In genomic region chr10:80199440-80200008, GRCm38 (mm10) we compare ENCODE assay signal across 9 mouse cellular contexts. TPM values are rescaled to one million over a fixed set of nuclear protein-coding genes. Genes with fewer than 3 reads are reported as not detected.
DNase-seq lines count a peak whose midpoint lies in the region; ATAC-seq and TF ChIP-seq lines count a peak whose summit lies in the region.
"Had no signal": no experiment of that assay in that cellular context is flagged by ENCODE, and none has a peak within 500 bp of the region (broad histone marks: within the 10 kb centered on the region; RNA-seq: fewer than 3 reads in every experiment).

No protein-coding gene starts in this region.

- TF ChIP-seq POLR2A in bone marrow, adult 2 months (IDR thresholded peaks at IDR 0.05; ENCODE audit: borderline replicate concordance, control insufficient read depth, low read depth, low read length), result no peak

- H3K9ac ChIP-seq in embryonic facial prominence, embryonic 15.5 days, result no peak overlapping the region
- H3K9ac ChIP-seq in heart, embryonic 13.5 days, result no peak overlapping the region
- no peak overlapping the region for H3K9ac ChIP-seq in kidney, embryonic 16.5 days (replicated peaks; ENCODE audit: low read length)
- no peak overlapping the region for H3K9ac ChIP-seq in liver, embryonic 12.5 days
- H3K9ac ChIP-seq in stomach, embryonic 14.5 days (replicated peaks; ENCODE audit: low read depth, low read length), result no peak overlapping the region

- no peak overlapping the region for H3K4me2 ChIP-seq in embryonic facial prominence, embryonic 15.5 days (replicated peaks)
- H3K4me2 ChIP-seq in heart, embryonic 13.5 days, result no peak overlapping the region
- no peak overlapping the region for H3K4me2 ChIP-seq in kidney, embryonic 16.5 days (replicated peaks; ENCODE audit: low read depth, low read length)
- H3K4me2 ChIP-seq in liver, embryonic 12.5 days, result no peak overlapping the region
- H3K4me2 ChIP-seq in stomach, embryonic 14.5 days (replicated peaks; ENCODE audit: low read depth, low read length), result no peak overlapping the region

- H3K9me3 ChIP-seq in embryonic facial prominence, embryonic 15.5 days (replicated peaks), result no peaks in the 10 kb centered on the region
- H3K9me3 ChIP-seq in heart, embryonic 13.5 days, result no peaks in the 10 kb centered on the region
- no peaks in the 10 kb centered on the region for H3K9me3 ChIP-seq in kidney, embryonic 16.5 days (ENCODE audit: low read length)
- H3K9me3 ChIP-seq in liver, embryonic 12.5 days (replicated peaks), result no peaks in the 10 kb centered on the region
- no peaks in the 10 kb centered on the region for H3K9me3 ChIP-seq in stomach, embryonic 14.5 days (ENCODE audit: control insufficient read depth, low read depth, low read length)

- no peaks in the 10 kb centered on the region for H3K36me3 ChIP-seq in embryonic facial prominence, embryonic 15.5 days
- H3K36me3 ChIP-seq in heart, embryonic 13.5 days, result no peaks in the 10 kb centered on the region
- no peaks in the 10 kb centered on the region for H3K36me3 ChIP-seq in kidney, embryonic 16.5 days (ENCODE audit: insufficient read depth, low read length)
- no peaks in the 10 kb centered on the region for H3K36me3 ChIP-seq in liver, embryonic 12.5 days
- no peaks in the 10 kb centered on the region for H3K36me3 ChIP-seq in stomach, embryonic 14.5 days (ENCODE audit: control insufficient read depth, insufficient read depth, low read length)

- H3K27ac ChIP-seq in bone marrow, adult 2 months (ENCODE audit: control insufficient read depth, insufficient read depth, low read depth, low read length, poor library complexity), result no peak overlapping the region
- H3K27ac ChIP-seq in embryonic facial prominence, embryonic 15.5 days (replicated peaks), result no peak overlapping the region
- no peak overlapping the region for H3K27ac ChIP-seq in heart, embryonic 13.5 days (replicated peaks)
- H3K27ac ChIP-seq in kidney, embryonic 16.5 days (ENCODE audit: low read length), result no peak overlapping the region
- H3K27ac ChIP-seq in liver, embryonic 12.5 days, result no peak overlapping the region
- no peak overlapping the region for H3K27ac ChIP-seq in stomach, embryonic 14.5 days (ENCODE audit: low read length)

- H3K4me1 ChIP-seq in bone marrow, adult 2 months (ENCODE audit: control insufficient read depth, insufficient read depth, low read length), result no peaks in the 10 kb centered on the region
- H3K4me1 ChIP-seq in embryonic facial prominence, embryonic 15.5 days, result 0 out of 2 replicates have a peak, but pooled peaks cover 3% of the 10 kb centered on the region
- H3K4me1 ChIP-seq in heart, embryonic 13.5 days, result peaks cover 8% of the 10 kb centered on the region
- peaks cover 11% of the 10 kb centered on the region for H3K4me1 ChIP-seq in kidney, embryonic 16.5 days (ENCODE audit: insufficient read depth, low read length)
- peaks cover 3% of the 10 kb centered on the region; the same call in 1 of the 2 replicates for H3K4me1 ChIP-seq in liver, embryonic 12.5 days
- no peaks in the 10 kb centered on the region for H3K4me1 ChIP-seq in stomach, embryonic 14.5 days (ENCODE audit: control insufficient read depth, insufficient read depth, low read length)

- ATAC-seq in embryonic facial prominence, embryonic 15.5 days (ENCODE audit: insufficient number of reproducible peaks, low FRiP score, low TSS enrichment, low read depth), result peak; percentile 83
- 0 out of 2 replicates have a peak, but pooled peaks have one; percentile 31 for ATAC-seq in heart, embryonic 13.5 days (ENCODE audit: extremely low read depth, insufficient number of reproducible peaks, low FRiP score, low TSS enrichment)
- ATAC-seq in kidney, embryonic 16.5 days (ENCODE audit: low FRiP score, low TSS enrichment), result peak; percentile 84
- peak; percentile 76; the same call in 1 of the 2 replicates for ATAC-seq in liver, embryonic 12.5 days
- peak; percentile 80 for ATAC-seq in stomach, embryonic 14.5 days (ENCODE audit: insufficient number of reproducible peaks, insufficient read depth, low FRiP score, low read depth)

- no peaks in the 10 kb centered on the region; the same call in 1 of the 2 replicates for H3K27me3 ChIP-seq in embryonic facial prominence, embryonic 15.5 days
- peaks cover 4% of the 10 kb centered on the region; the same call in 1 of the 2 replicates for H3K27me3 ChIP-seq in heart, embryonic 13.5 days (replicated peaks)
- H3K27me3 ChIP-seq in kidney, embryonic 16.5 days (ENCODE audit: insufficient read depth, low read length), result no peaks in the 10 kb centered on the region
- peaks cover 34% of the 10 kb centered on the region; the same call in 1 of the 2 replicates for H3K27me3 ChIP-seq in liver, embryonic 12.5 days (replicated peaks)
- no peaks in the 10 kb centered on the region for H3K27me3 ChIP-seq in stomach, embryonic 14.5 days (ENCODE audit: control insufficient read depth, insufficient read depth, low read length)

- WGBS in bone marrow, adult 2 months, result 44% methylated on average over 3 of the region's 3 CpGs
- WGBS in embryonic facial prominence, embryonic 15.5 days, result 54% methylated on average over 3 of the region's 3 CpGs
- WGBS in heart, embryonic 13.5 days, result 57% methylated on average over 3 of the region's 3 CpGs
- 53% methylated on average over 3 of the region's 3 CpGs for WGBS in kidney, embryonic 16.5 days
- WGBS in liver, embryonic 12.5 days (ENCODE audit: insufficient replicate concordance), result 40% methylated on average over 3 of the region's 3 CpGs
- 55% methylated on average over 3 of the region's 3 CpGs for WGBS in stomach, embryonic 14.5 days

- TF ChIP-seq CTCF in bone marrow, adult 2 months (IDR thresholded peaks at IDR 0.05; ENCODE audit: control insufficient read depth, insufficient read depth, low read length), result peak; percentile 89

- peak; percentile 79 for DNase-seq in CD4-positive helper T cell, adult 2 months (ENCODE audit: low read depth, low spot score)
- DNase-seq in neural tube, embryonic 10.5 days (ENCODE audit: extremely low spot score, low spot score), result peak; percentile 82

- H3K4me3 ChIP-seq in bone marrow, adult 2 months (replicated peaks; ENCODE audit: control insufficient read depth, low read depth, low read length), result no peak overlapping the region
- no peak overlapping the region for H3K4me3 ChIP-seq in embryonic facial prominence, embryonic 15.5 days (replicated peaks)
- H3K4me3 ChIP-seq in heart, embryonic 13.5 days, result no peak overlapping the region
- H3K4me3 ChIP-seq in kidney, embryonic 16.5 days (ENCODE audit: low read length), result no peak overlapping the region
- no peak overlapping the region for H3K4me3 ChIP-seq in liver, embryonic 12.5 days
- H3K4me3 ChIP-seq in stomach, embryonic 14.5 days (ENCODE audit: low read depth, low read length), result no peak overlapping the region
- H3K4me3 ChIP-seq: erythroblast, embryonic 14.5 days had no signal

RNA-seq across cellular contexts. Expression of gene Efna2, which starts 20.2 kb away (rescaled TPM):
- polyA plus RNA-seq in bone marrow, adult 2 months (2011; ENCODE audit: insufficient read depth, insufficient read length, low replicate concordance, missing spikeins), result 0.70 TPM in 1 of 2 replicates, not detected in the other
- polyA plus RNA-seq in embryonic facial prominence, embryonic 15.5 days (2015; fragmentation: Nextera tagmentation; extraction: Ambion mirVana), result 30.9 and 31.8 TPM in 2 replicates
- 8.5 and 10.6 TPM in 2 replicates for polyA plus RNA-seq in heart, embryonic 13.5 days (2015; fragmentation: Nextera tagmentation; extraction: Ambion mirVana)
- 11.0 and 11.8 TPM in 2 replicates for polyA plus RNA-seq in kidney, embryonic 16.5 days (2015; fragmentation: Nextera tagmentation; extraction: Ambion mirVana)
- 3.1 and 3.4 TPM in 2 replicates for polyA plus RNA-seq in liver, embryonic 12.5 days (2016; fragmentation: Nextera tagmentation; extraction: Ambion mirVana)
- 12.2 and 12.5 TPM in 2 replicates for polyA plus RNA-seq in stomach, embryonic 14.5 days (2014; fragmentation: Nextera tagmentation; extraction: Ambion mirVana)

RNA-seq across cellular contexts. Expression of gene Mum1, which starts 26.7 kb away (rescaled TPM):
- 64.4 and 77.5 TPM in 2 replicates for polyA plus RNA-seq in bone marrow, adult 2 months (2011; ENCODE audit: insufficient read depth, insufficient read length, low replicate concordance, missing spikeins)
- polyA plus RNA-seq in embryonic facial prominence, embryonic 15.5 days (2015; fragmentation: Nextera tagmentation; extraction: Ambion mirVana), result 75.2 and 77.0 TPM in 2 replicates
- 41.7 and 43.7 TPM in 2 replicates for polyA plus RNA-seq in heart, embryonic 13.5 days (2015; fragmentation: Nextera tagmentation; extraction: Ambion mirVana)
- polyA plus RNA-seq in kidney, embryonic 16.5 days (2015; fragmentation: Nextera tagmentation; extraction: Ambion mirVana), result 72.2 and 74.6 TPM in 2 replicates
- 33.5 and 35.1 TPM in 2 replicates for polyA plus RNA-seq in liver, embryonic 12.5 days (2016; fragmentation: Nextera tagmentation; extraction: Ambion mirVana)
- 59.7 and 65.6 TPM in 2 replicates for polyA plus RNA-seq in stomach, embryonic 14.5 days (2014; fragmentation: Nextera tagmentation; extraction: Ambion mirVana)

RNA-seq across cellular contexts. Expression of gene 1600002K03Rik, which starts 26.8 kb away (rescaled TPM):
- polyA plus RNA-seq in bone marrow, adult 2 months (2011; ENCODE audit: insufficient read depth, insufficient read length, low replicate concordance, missing spikeins), result 8.8 and 23.7 TPM in 2 replicates
- polyA plus RNA-seq in embryonic facial prominence, embryonic 15.5 days (2015; fragmentation: Nextera tagmentation; extraction: Ambion mirVana), result 12.0 and 13.6 TPM in 2 replicates
- 10.4 and 13.1 TPM in 2 replicates for polyA plus RNA-seq in heart, embryonic 13.5 days (2015; fragmentation: Nextera tagmentation; extraction: Ambion mirVana)
- 15.2 and 15.3 TPM in 2 replicates for polyA plus RNA-seq in kidney, embryonic 16.5 days (2015; fragmentation: Nextera tagmentation; extraction: Ambion mirVana)
- polyA plus RNA-seq in liver, embryonic 12.5 days (2016; fragmentation: Nextera tagmentation; extraction: Ambion mirVana), result 14.0 and 16.4 TPM in 2 replicates
- polyA plus RNA-seq in stomach, embryonic 14.5 days (2014; fragmentation: Nextera tagmentation; extraction: Ambion mirVana), result 12.5 and 13.9 TPM in 2 replicates

RNA-seq across cellular contexts. Expression of gene Cirbp, which starts 33.7 kb away (rescaled TPM):
- polyA plus RNA-seq in bone marrow, adult 2 months (2011; ENCODE audit: insufficient read depth, insufficient read length, low replicate concordance, missing spikeins), result 200 and 277 TPM in 2 replicates
- 102 and 116 TPM in 2 replicates for polyA plus RNA-seq in embryonic facial prominence, embryonic 15.5 days (2015; fragmentation: Nextera tagmentation; extraction: Ambion mirVana)
- 87.9 and 96.4 TPM in 2 replicates for polyA plus RNA-seq in heart, embryonic 13.5 days (2015; fragmentation: Nextera tagmentation; extraction: Ambion mirVana)
- polyA plus RNA-seq in kidney, embryonic 16.5 days (2015; fragmentation: Nextera tagmentation; extraction: Ambion mirVana), result 96.2 and 101 TPM in 2 replicates
- polyA plus RNA-seq in liver, embryonic 12.5 days (2016; fragmentation: Nextera tagmentation; extraction: Ambion mirVana), result 22.1 and 27.3 TPM in 2 replicates
- 92.7 and 105 TPM in 2 replicates for polyA plus RNA-seq in stomach, embryonic 14.5 days (2014; fragmentation: Nextera tagmentation; extraction: Ambion mirVana)

RNA-seq across cellular contexts. Expression of gene Ndufs7, which starts 49.4 kb away (rescaled TPM):
- 72.4 and 80.0 TPM in 2 replicates for polyA plus RNA-seq in bone marrow, adult 2 months (2011; ENCODE audit: insufficient read depth, insufficient read length, low replicate concordance, missing spikeins)
- 317 and 339 TPM in 2 replicates for polyA plus RNA-seq in embryonic facial prominence, embryonic 15.5 days (2015; fragmentation: Nextera tagmentation; extraction: Ambion mirVana)
- 527 and 606 TPM in 2 replicates for polyA plus RNA-seq in heart, embryonic 13.5 days (2015; fragmentation: Nextera tagmentation; extraction: Ambion mirVana)
- 398 and 444 TPM in 2 replicates for polyA plus RNA-seq in kidney, embryonic 16.5 days (2015; fragmentation: Nextera tagmentation; extraction: Ambion mirVana)
- 296 and 312 TPM in 2 replicates for polyA plus RNA-seq in liver, embryonic 12.5 days (2016; fragmentation: Nextera tagmentation; extraction: Ambion mirVana)
- 337 and 355 TPM in 2 replicates for polyA plus RNA-seq in stomach, embryonic 14.5 days (2014; fragmentation: Nextera tagmentation; extraction: Ambion mirVana)

Comparison
In these comparisons a context has a peak if more than half of its experiments do, and no peak if none do; other contexts are left out.
1. ATAC-seq: peak in every context shown above with its lines; median percentile 84 in kidney, embryonic 16.5 days; 83 in embryonic facial prominence, embryonic 15.5 days; 80 in stomach, embryonic 14.5 days; 76 in liver, embryonic 12.5 days; 31 in heart, embryonic 13.5 days.